Mouse (Mus musculus) E14TG2a.4 (cell line): ENCODE results near the gene Plekhn1.

Source experiments
- H3K27me3 ChIP-seq: 2 replicates; pipeline ENCODE4 v1.6.1; 2014; ENCODE audit warnings: low read length, control low read depth; ENCODE audit not compliant: insufficient read depth
- H3K36me3 ChIP-seq: 2 replicates; pipeline ENCODE4 v1.6.1; 2014; ENCODE audit warnings: low read length, control low read depth; ENCODE audit not compliant: insufficient read depth
- H3K4me1 ChIP-seq: replicated peaks from 2 replicates; pipeline ENCODE4 v1.6.1; 2014; ENCODE audit warnings: low read depth, low read length, control low read depth
- H3K4me3 ChIP-seq: replicated peaks from 2 replicates; pipeline ENCODE4 v1.5.1; 2014; ENCODE audit warnings: mild to moderate bottlenecking, low read length
- H3K9me3 ChIP-seq: 2 replicates; pipeline ENCODE4 v1.6.1; 2014; ENCODE audit warnings: low read length, control low read depth
- CTCF ChIP-seq: conservative IDR thresholded peaks from 2 replicates; pipeline ENCODE4 v1.5.1; 2014; ENCODE audit warnings: low read length
- NANOG ChIP-seq: IDR thresholded peaks from 2 replicates; pipeline ENCODE4 v1.6.1; 2014; ENCODE audit warnings: borderline replicate concordance, low read length, mixed read lengths
- POU5F1 ChIP-seq: IDR thresholded peaks from 2 replicates; pipeline ENCODE4 v1.6.1; 2014; ENCODE audit warnings: low read length, borderline replicate concordance

Gene Plekhn1

GRCm38 (mm10) chr4:156184291-156184954 is 50.2 kb downstream of the Plekhn1 start:
- Histone ChIP-seq H3K36me3 (peaks cover 86% of the 10 kb centered on the region), H3K27me3 (no peaks in the 10 kb centered on the region), H3K4me1 (peaks cover 69% of the 10 kb centered on the region), H3K9me3 (peaks cover 42% of the 10 kb centered on the region), H3K4me3 (peak overlapping the region; percentile 93)
- TF ChIP-seq CTCF (no peak), NANOG (no peak), POU5F1 (no peak)

DNA sequence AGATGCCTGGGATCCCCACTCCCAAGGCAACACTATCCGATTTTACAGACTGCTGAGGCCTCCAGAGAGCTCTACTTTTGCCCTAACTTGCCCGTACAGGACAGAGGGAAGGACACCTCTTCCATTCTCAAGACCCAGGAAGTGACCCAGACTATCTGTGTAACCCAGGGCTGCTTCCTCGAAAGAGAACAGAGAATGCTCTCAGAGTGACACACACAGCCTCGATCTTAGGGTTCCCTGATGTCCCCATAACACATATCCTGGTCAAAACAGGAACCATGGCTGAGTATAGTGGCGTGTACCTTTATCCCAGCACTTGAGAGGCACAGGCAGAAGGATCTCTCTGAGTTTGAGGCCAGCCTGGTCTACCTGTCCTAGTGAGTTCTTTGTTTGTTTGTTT is 50.9 kb downstream of the Plekhn1 start:
- Histone ChIP-seq H3K27me3 (no peaks in the 10 kb centered on the region), H3K4me1 (peaks cover 62% of the 10 kb centered on the region), H3K4me3 (no peak overlapping the region), H3K36me3 (peaks cover 93% of the 10 kb centered on the region), H3K9me3 (peaks cover 49% of the 10 kb centered on the region)
- no peak for TF ChIP-seq CTCF
- no peak for TF ChIP-seq POU5F1
- no peak for TF ChIP-seq NANOG

GRCm38 (mm10) chr4:156177630-156178029 is 57.0 kb downstream of the Plekhn1 start:
- no peaks in the 10 kb centered on the region for H3K27me3 ChIP-seq
- peaks cover 18% of the 10 kb centered on the region for H3K4me1 ChIP-seq
- no peak overlapping the region; the same call in 1 of the 2 replicates for H3K4me3 ChIP-seq
- H3K9me3 ChIP-seq, result peaks cover 100% of the 10 kb centered on the region
- H3K36me3 ChIP-seq, result peaks cover 100% of the 10 kb centered on the region
- TF ChIP-seq POU5F1, result no peak
- TF ChIP-seq NANOG, result no peak
- TF ChIP-seq CTCF, result no peak

DNA sequence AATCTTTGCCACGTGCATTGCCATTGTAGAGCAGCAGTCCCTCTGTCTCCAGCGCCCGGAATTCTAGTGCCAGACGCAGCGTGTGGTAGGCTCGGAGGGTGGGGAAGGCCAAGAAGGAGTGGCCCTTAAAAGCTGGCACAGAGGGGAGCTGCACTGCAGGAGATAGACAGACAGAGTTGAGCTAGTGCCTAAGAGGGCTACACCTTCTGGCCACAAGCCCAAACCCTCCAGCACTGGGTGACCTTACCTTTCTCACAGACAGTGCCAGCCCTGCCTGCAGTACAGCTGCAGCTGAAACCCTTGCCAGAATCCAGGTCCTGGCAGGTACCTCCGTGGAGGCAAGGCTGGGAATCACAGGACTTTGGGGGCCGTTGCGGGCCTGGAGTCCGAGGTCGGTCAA is 62.8 kb downstream of the Plekhn1 start:
- no peaks in the 10 kb centered on the region for H3K27me3 ChIP-seq
- no peak overlapping the region for H3K4me3 ChIP-seq
- no peak for TF ChIP-seq CTCF
- TF ChIP-seq NANOG, result no peak
- TF ChIP-seq POU5F1, result no peak
- peaks cover 100% of the 10 kb centered on the region for H3K9me3 ChIP-seq
- H3K36me3 ChIP-seq, result peaks cover 100% of the 10 kb centered on the region
- peaks cover 30% of the 10 kb centered on the region for H3K4me1 ChIP-seq
